Mouse (Mus musculus) stomach, embryonic 14.5 days (tissue): ENCODE results near the gene Rgl3. TPM values are rescaled to one million over a fixed set of nuclear protein-coding genes. Genes with fewer than 3 reads are reported as not detected.
A peak's percentile ranks its signal among the peaks of the same experiment; 100 is the strongest.

Source experiments
- ATAC-seq: fragments of 200-750 bp; cut with Nextera tagmentation; 2 replicates; pipeline ENCODE4 v1.8.0; 2017; ENCODE audit warnings: low read depth, moderate TSS enrichment; ENCODE audit not compliant: insufficient number of reproducible peaks, insufficient read depth, low FRiP score
- H3K27ac ChIP-seq: fragments of 300-500 bp; sonication (generic); 2 replicates; pipeline ENCODE4 v1.5.1; 2014; ENCODE audit warnings: mild to moderate bottlenecking, low read length, moderate library complexity, mixed read lengths
- H3K27me3 ChIP-seq: fragments of 300-500 bp; sonication (generic); 2 replicates; pipeline ENCODE4 v1.6.1; 2014; ENCODE audit warnings: low read length, control low read depth, mixed read lengths; ENCODE audit not compliant: control insufficient read depth, insufficient read depth
- H3K36me3 ChIP-seq: fragments of 300-500 bp; sonication (generic); 2 replicates; pipeline ENCODE4 v1.6.1; 2014; ENCODE audit warnings: mild to moderate bottlenecking, control low read depth, low read length, moderate library complexity, mixed read lengths; ENCODE audit not compliant: control insufficient read depth, insufficient read depth
- H3K4me1 ChIP-seq: fragments of 300-500 bp; sonication (generic); 2 replicates; pipeline ENCODE4 v1.6.1; 2014; ENCODE audit warnings: low read length, control low read depth, mixed read lengths; ENCODE audit not compliant: control insufficient read depth, insufficient read depth
- H3K4me2 ChIP-seq: fragments of 300-500 bp; sonication (generic); replicated peaks from 2 replicates; pipeline ENCODE4 v1.6.1; 2014; ENCODE audit warnings: low read depth, low read length, control low read depth
- H3K4me3 ChIP-seq: fragments of 300-500 bp; sonication (generic); 2 replicates; pipeline ENCODE4 v1.5.1; 2014; ENCODE audit warnings: low read depth, low read length, control low read depth
- H3K9ac ChIP-seq: fragments of 300-500 bp; sonication (generic); replicated peaks from 2 replicates; pipeline ENCODE4 v1.6.1; 2014; ENCODE audit warnings: low read depth, mild to moderate bottlenecking, control low read depth, low read length, moderate library complexity, mixed read lengths
- H3K9me3 ChIP-seq: fragments of 300-500 bp; sonication (generic); 2 replicates; pipeline ENCODE4 v1.6.1; 2016; ENCODE audit warnings: low read depth, low read length, control low read depth; ENCODE audit not compliant: control insufficient read depth
- WGBS: fragments of 180-500 bp; shearing (Covaris S2); extraction: QIAGEN DNeasy Blood & Tissue Kit; methylation state at CpG from one replicate; pipeline ENCODE4 v1.1.7; 2014; 5-methylcytosine and 5-hydroxymethylcytosine counted together
- polyA plus RNA-seq: library from polyadenylated mRNA; unstranded; fragments of >200 nt; fragmentation: Nextera tagmentation; extraction: Ambion mirVana; gene quantifications from 2 replicates; pipeline ENCODE4 v1.2.1, GENCODE M21; 2014

The Rgl3 gene
- polyA plus RNA-seq, 1 experiment from 2014 or later: 5.5 TPM

- 90% methylated on average over 13 of the region's 13 CpGs for WGBS
- no peaks in the 10 kb centered on the region for H3K9me3 ChIP-seq
- no peak overlapping the region for H3K9ac ChIP-seq
- H3K4me3 ChIP-seq: no peak overlapping the region
- ATAC-seq: peak; percentile 8; the same call in 1 of the 2 replicates
- no peaks in the 10 kb centered on the region for H3K4me1 ChIP-seq
- no peaks in the 10 kb centered on the region for H3K27me3 ChIP-seq
- no peak overlapping the region for H3K27ac ChIP-seq
- H3K4me2 ChIP-seq: no peak overlapping the region
- H3K36me3 ChIP-seq: peaks cover 51% of the 10 kb centered on the region
Measured at GRCm38 (mm10) chr9:22012731-22013130, 23.5 kb upstream of the Rgl3 start.

GRCm38 (mm10) chr9:22011055-22011454 is 21.8 kb upstream of the Rgl3 start:
- Histone ChIP-seq H3K9me3 (no peaks in the 10 kb centered on the region), H3K9ac (no peak overlapping the region), H3K27me3 (no peaks in the 10 kb centered on the region), H3K4me1 (no peaks in the 10 kb centered on the region), H3K4me2 (no peak overlapping the region), H3K4me3 (no peak overlapping the region), H3K36me3 (peaks cover 66% of the 10 kb centered on the region), H3K27ac (no peak overlapping the region)
- WGBS: 87% methylated on average over 5 of the region's 5 CpGs
- peak; percentile 51; the same call in 1 of the 2 replicates for ATAC-seq

- Histone ChIP-seq H3K9ac (no peak overlapping the region), H3K27me3 (no peaks in the 10 kb centered on the region), H3K4me2 (no peak overlapping the region), H3K4me1 (peaks cover 16% of the 10 kb centered on the region), H3K27ac (no peak overlapping the region), H3K9me3 (no peaks in the 10 kb centered on the region), H3K36me3 (peaks cover 42% of the 10 kb centered on the region), H3K4me3 (no peak overlapping the region)
- WGBS: 87% methylated on average over 12 of the region's 12 CpGs
- no peak for ATAC-seq
Measured at GRCm38 (mm10) chr9:22004546-22004945, 15.3 kb upstream of the Rgl3 start.

- peaks cover 35% of the 10 kb centered on the region for H3K36me3 ChIP-seq
- ATAC-seq: no peak
- peak overlapping the region; percentile 36 for H3K9ac ChIP-seq
- no peaks in the 10 kb centered on the region for H3K9me3 ChIP-seq
- H3K4me1 ChIP-seq: peaks cover 16% of the 10 kb centered on the region
- no peaks in the 10 kb centered on the region for H3K27me3 ChIP-seq
- H3K4me2 ChIP-seq: peak overlapping the region; percentile 66
- peak overlapping the region; percentile 67 for H3K4me3 ChIP-seq
- H3K27ac ChIP-seq: peak overlapping the region; percentile 48; the same call in 1 of the 2 replicates
- under 1% methylated on average over 18 of the region's 18 CpGs for WGBS
Measured at GRCm38 (mm10) chr9:22003163-22003554, 13.9 kb upstream of the Rgl3 start.

- 7% methylated on average over 57 of the region's 57 CpGs for WGBS
- H3K9ac ChIP-seq: peak within 1 kb of the TSS; percentile 36
- ATAC-seq: peak; percentile 99
- peaks cover 16% of the 10 kb centered on the region for H3K4me1 ChIP-seq
- no peaks in the 10 kb centered on the region for H3K27me3 ChIP-seq
- peak within 1 kb of the TSS; percentile 67 for H3K4me3 ChIP-seq
- peak within 1 kb of the TSS; percentile 66 for H3K4me2 ChIP-seq
- H3K27ac ChIP-seq: peak within 1 kb of the TSS; percentile 48; the same call in 1 of the 2 replicates
- H3K36me3 ChIP-seq: peaks cover 32% of the 10 kb centered on the region
- H3K9me3 ChIP-seq: no peaks in the 10 kb centered on the region
Measured at GRCm38 (mm10) chr9:22002194-22003162, 13.2 kb upstream of the Rgl3 start, which contains the start of the genes Ccdc151 and Prkcsh. Ccdc151 (minus strand) TSS chr9:22002634. Prkcsh (plus strand) TSS chr9:22002806.

- H3K4me2 ChIP-seq: no peak overlapping the region
- H3K36me3 ChIP-seq: peaks cover 24% of the 10 kb centered on the region
- no peak overlapping the region for H3K4me3 ChIP-seq
- ATAC-seq: no peak
- WGBS: 88% methylated on average over 4 of the region's 4 CpGs
- H3K27me3 ChIP-seq: no peaks in the 10 kb centered on the region
- H3K4me1 ChIP-seq: peaks cover 16% of the 10 kb centered on the region
- H3K27ac ChIP-seq: no peak overlapping the region
- H3K9ac ChIP-seq: no peak overlapping the region
- no peaks in the 10 kb centered on the region for H3K9me3 ChIP-seq
Measured at GRCm38 (mm10) chr9:22001633-22002032, 12.4 kb upstream of the Rgl3 start.

- no peaks in the 10 kb centered on the region for H3K27me3 ChIP-seq
- H3K9me3 ChIP-seq: no peaks in the 10 kb centered on the region
- no peak overlapping the region for H3K4me3 ChIP-seq
- no peak overlapping the region for H3K27ac ChIP-seq
- peaks cover 12% of the 10 kb centered on the region for H3K36me3 ChIP-seq
- ATAC-seq: no peak
- H3K4me2 ChIP-seq: no peak overlapping the region
- peaks cover 16% of the 10 kb centered on the region for H3K4me1 ChIP-seq
- no peak overlapping the region for H3K9ac ChIP-seq
- 88% methylated on average over 6 of the region's 6 CpGs for WGBS
Measured at GRCm38 (mm10) chr9:22000296-22000695, 11.1 kb upstream of the Rgl3 start.

GRCm38 (mm10) chr9:21996178-21996867 is 7.1 kb upstream of the Rgl3 start:
- Histone ChIP-seq H3K4me3 (no peak overlapping the region), H3K27me3 (peaks cover 8% of the 10 kb centered on the region), H3K9ac (no peak overlapping the region), H3K4me1 (no peaks in the 10 kb centered on the region), H3K36me3 (no peaks in the 10 kb centered on the region), H3K9me3 (no peaks in the 10 kb centered on the region), H3K27ac (no peak overlapping the region), H3K4me2 (no peak overlapping the region)
- WGBS: 85% methylated on average over 3 of the region's 3 CpGs
- no peak for ATAC-seq
